Mouse (Mus musculus): ENCODE measurements around the gene Vps13d. TPM values are rescaled to one million over a fixed set of nuclear protein-coding genes. Genes with fewer than 3 reads are reported as not detected.

Gene Vps13d
- polyA plus RNA-seq, 1 experiment from 2014 or later: 7.8 TPM

GRCm38 (mm10) chr4:145135473-145135872 lies 59.3 kb downstream of the Vps13d start:
- peaks cover 85% of the 10 kb centered on the region for H3K36me3 ChIP-seq
- H3K9ac ChIP-seq (replicated peaks): no peak overlapping the region
- no peak overlapping the region for H3K4me2 ChIP-seq
- H3K4me3 ChIP-seq (replicated peaks): no peak overlapping the region
- no peak for ATAC-seq (ENCODE audit: low FRiP score)
- H3K4me1 ChIP-seq: no peaks in the 10 kb centered on the region
- no peaks in the 10 kb centered on the region for H3K9me3 ChIP-seq (replicated peaks)
- 89% methylated on average over 4 of the region's 4 CpGs for WGBS
- no peak overlapping the region for H3K27ac ChIP-seq (replicated peaks)
- H3K27me3 ChIP-seq (replicated peaks): no peaks in the 10 kb centered on the region

- Histone ChIP-seq H3K9ac (replicated peaks) (no peak overlapping the region), H3K36me3 (peaks cover 90% of the 10 kb centered on the region), H3K4me2 (no peak overlapping the region), H3K9me3 (replicated peaks) (no peaks in the 10 kb centered on the region), H3K27me3 (replicated peaks) (no peaks in the 10 kb centered on the region), H3K4me3 (replicated peaks) (no peak overlapping the region), H3K27ac (replicated peaks) (no peak overlapping the region), H3K4me1 (no peaks in the 10 kb centered on the region)
- ATAC-seq (ENCODE audit: low FRiP score): no peak
- WGBS: 93% methylated on average over 1 of the region's 1 CpGs
Observed at GRCm38 (mm10) chr4:145130772-145131171, 64.0 kb downstream of the Vps13d start.

GRCm38 (mm10) chr4:145129956-145130548 lies 64.8 kb downstream of the Vps13d start:
- H3K27me3 ChIP-seq (replicated peaks): no peaks in the 10 kb centered on the region
- H3K4me1 ChIP-seq: no peaks in the 10 kb centered on the region
- no peaks in the 10 kb centered on the region for H3K9me3 ChIP-seq (replicated peaks)
- H3K27ac ChIP-seq (replicated peaks): no peak overlapping the region
- no peak for ATAC-seq (ENCODE audit: low FRiP score)
- no peak overlapping the region for H3K9ac ChIP-seq (replicated peaks)
- peaks cover 89% of the 10 kb centered on the region for H3K36me3 ChIP-seq
- H3K4me2 ChIP-seq: no peak overlapping the region
- H3K4me3 ChIP-seq (replicated peaks): no peak overlapping the region

GRCm38 (mm10) chr4:145125463-145126220 lies 69.2 kb downstream of the Vps13d start:
- no peak overlapping the region for H3K4me3 ChIP-seq (replicated peaks)
- H3K9me3 ChIP-seq (replicated peaks): no peaks in the 10 kb centered on the region
- no peak overlapping the region for H3K4me2 ChIP-seq
- WGBS: 74% methylated on average over 4 of the region's 4 CpGs
- H3K4me1 ChIP-seq: no peaks in the 10 kb centered on the region
- no peak for ATAC-seq (ENCODE audit: low FRiP score)
- peaks cover 84% of the 10 kb centered on the region for H3K36me3 ChIP-seq
- no peaks in the 10 kb centered on the region for H3K27me3 ChIP-seq (replicated peaks)
- 0 out of 2 replicates have a peak overlapping the region, but pooled peaks have one; percentile 37 for H3K27ac ChIP-seq (replicated peaks)
- no peak overlapping the region for H3K9ac ChIP-seq (replicated peaks)

- no peaks in the 10 kb centered on the region for H3K27me3 ChIP-seq (replicated peaks)
- ATAC-seq (ENCODE audit: low FRiP score): no peak
- no peak overlapping the region for H3K9ac ChIP-seq (replicated peaks)
- H3K4me1 ChIP-seq: no peaks in the 10 kb centered on the region
- H3K27ac ChIP-seq (replicated peaks): no peak overlapping the region
- H3K36me3 ChIP-seq: peaks cover 83% of the 10 kb centered on the region
- H3K4me2 ChIP-seq: no peak overlapping the region
- no peaks in the 10 kb centered on the region for H3K9me3 ChIP-seq (replicated peaks)
- 65% methylated on average over 4 of the region's 4 CpGs for WGBS
- no peak overlapping the region for H3K4me3 ChIP-seq (replicated peaks)
Observed at GRCm38 (mm10) chr4:145124419-145124818, 70.4 kb downstream of the Vps13d start.

- H3K4me1 ChIP-seq: no peaks in the 10 kb centered on the region
- H3K9ac ChIP-seq (replicated peaks): no peak overlapping the region
- H3K36me3 ChIP-seq: peaks cover 85% of the 10 kb centered on the region
- H3K27me3 ChIP-seq (replicated peaks): no peaks in the 10 kb centered on the region
- no peak for ATAC-seq (ENCODE audit: low FRiP score)
- H3K9me3 ChIP-seq (replicated peaks): no peaks in the 10 kb centered on the region
- H3K4me2 ChIP-seq: no peak overlapping the region
- no peak overlapping the region for H3K4me3 ChIP-seq (replicated peaks)
- 58% methylated on average over 4 of the region's 4 CpGs for WGBS
- H3K27ac ChIP-seq (replicated peaks): no peak overlapping the region
Observed at GRCm38 (mm10) chr4:145111641-145112040, 83.2 kb downstream of the Vps13d start.

- no peak overlapping the region for H3K4me3 ChIP-seq (replicated peaks)
- no peaks in the 10 kb centered on the region for H3K9me3 ChIP-seq (replicated peaks)
- 95% methylated on average over 6 of the region's 6 CpGs for WGBS
- H3K36me3 ChIP-seq: peaks cover 86% of the 10 kb centered on the region
- no peak overlapping the region for H3K9ac ChIP-seq (replicated peaks)
- no peak overlapping the region for H3K27ac ChIP-seq (replicated peaks)
- no peak for ATAC-seq (ENCODE audit: low FRiP score)
- H3K4me2 ChIP-seq: no peak overlapping the region
- H3K27me3 ChIP-seq (replicated peaks): no peaks in the 10 kb centered on the region
- H3K4me1 ChIP-seq: no peaks in the 10 kb centered on the region
Observed at GRCm38 (mm10) chr4:145110736-145111135, 84.1 kb downstream of the Vps13d start.

GRCm38 (mm10) chr4:145106796-145107195 lies 88.0 kb downstream of the Vps13d start:
- Histone ChIP-seq H3K27ac (replicated peaks) (no peak overlapping the region), H3K4me3 (replicated peaks) (no peak overlapping the region), H3K4me1 (no peaks in the 10 kb centered on the region), H3K9ac (replicated peaks) (no peak overlapping the region), H3K36me3 (peaks cover 90% of the 10 kb centered on the region), H3K4me2 (no peak overlapping the region), H3K27me3 (replicated peaks) (no peaks in the 10 kb centered on the region), H3K9me3 (replicated peaks) (no peaks in the 10 kb centered on the region)
- 77% methylated on average over 6 of the region's 6 CpGs for WGBS
- no peak for ATAC-seq (ENCODE audit: low FRiP score)

- H3K36me3 ChIP-seq: peaks cover 83% of the 10 kb centered on the region
- no peak for ATAC-seq (ENCODE audit: low FRiP score)
Observed at GRCm38 (mm10) chr4:145105319-145105718, 89.5 kb downstream of the Vps13d start.

GRCm38 (mm10) chr4:145104917-145105316 lies 89.9 kb downstream of the Vps13d start:
- Histone ChIP-seq H3K4me2 (no peak overlapping the region), H3K27ac (replicated peaks) (0 out of 2 replicates have a peak overlapping the region, but pooled peaks have one; percentile 14), H3K4me1 (no peaks in the 10 kb centered on the region), H3K9me3 (replicated peaks) (no peaks in the 10 kb centered on the region), H3K9ac (replicated peaks) (no peak overlapping the region), H3K36me3 (peaks cover 81% of the 10 kb centered on the region), H3K27me3 (replicated peaks) (no peaks in the 10 kb centered on the region), H3K4me3 (replicated peaks) (no peak overlapping the region)
- WGBS: 28% methylated on average over 2 of the region's 2 CpGs
- no peak for ATAC-seq (ENCODE audit: low FRiP score)

More at GRCm38 (mm10) chr4:145105319-145105718, 89.5 kb downstream of the Vps13d start:
- Histone ChIP-seq H3K4me2 (no peak overlapping the region), H3K4me1 (no peaks in the 10 kb centered on the region), H3K27me3 (replicated peaks) (no peaks in the 10 kb centered on the region), H3K9me3 (replicated peaks) (no peaks in the 10 kb centered on the region), H3K4me3 (replicated peaks) (no peak overlapping the region), H3K27ac (replicated peaks) (0 out of 2 replicates have a peak overlapping the region, but pooled peaks have one; percentile 14), H3K9ac (replicated peaks) (no peak overlapping the region)
- WGBS: 62% methylated on average over 6 of the region's 6 CpGs

- Histone ChIP-seq H3K36me3 (peaks cover 82% of the 10 kb centered on the region), H3K4me3 (replicated peaks) (no peak overlapping the region), H3K27ac (replicated peaks) (no peak overlapping the region)
Observed at GRCm38 (mm10) chr4:145103617-145104016, 91.2 kb downstream of the Vps13d start.

More at GRCm38 (mm10) chr4:145103617-145104016, 91.2 kb downstream of the Vps13d start:
- H3K27me3 ChIP-seq (replicated peaks): no peaks in the 10 kb centered on the region
- ATAC-seq (ENCODE audit: low FRiP score): no peak
- no peaks in the 10 kb centered on the region for H3K4me1 ChIP-seq
- no peak overlapping the region for H3K9ac ChIP-seq (replicated peaks)
- no peaks in the 10 kb centered on the region for H3K9me3 ChIP-seq (replicated peaks)
- H3K4me2 ChIP-seq: no peak overlapping the region

Data from neural tube, embryonic 15.5 days (tissue).